Mouse (Mus musculus) cerebellum, adult 2 months (tissue): ENCODE results near the gene Tjp1. TPM values are rescaled to one million over a fixed set of nuclear protein-coding genes. Genes with fewer than 3 reads are reported as not detected.
A peak's percentile ranks its signal among the peaks of the same experiment; 100 is the strongest.

Experiments
- DNase-seq, 2 experiments: peaks; one replicate each; pipeline ENCODE4 v3.0.0; 2021
- H3K27ac ChIP-seq: fragments of 200-500 bp; 2 replicates; pipeline ENCODE4 v1.5.1; 2012; ENCODE audit warnings: low read length, control low read depth, inconsistent platforms; ENCODE audit not compliant: insufficient read depth
- H3K27me3 ChIP-seq: fragments of 200-500 bp; 2 replicates; pipeline ENCODE4 v1.6.1; 2012; ENCODE audit warnings: inconsistent platforms, mild to moderate bottlenecking, low read length, moderate library complexity; ENCODE audit not compliant: control insufficient read depth, insufficient read depth
- H3K4me1 ChIP-seq: fragments of 200-500 bp; 2 replicates; pipeline ENCODE4 v1.6.1; 2011; ENCODE audit warnings: low read length; ENCODE audit not compliant: control insufficient read depth, insufficient read depth
- H3K4me3 ChIP-seq: fragments of 200-500 bp; replicated peaks from 2 replicates; pipeline ENCODE3; 2011; ENCODE audit warnings: mild to moderate bottlenecking, low read depth, low read length, control low read depth; ENCODE audit not compliant: insufficient read depth
- CTCF ChIP-seq: fragments of 200-500 bp; IDR thresholded peaks from 2 replicates; pipeline ENCODE4 v1.5.1; 2011; ENCODE audit warnings: low read depth, mild to moderate bottlenecking, control low read depth, low read length, moderate library complexity, borderline replicate concordance; ENCODE audit not compliant: insufficient read depth
- POLR2A ChIP-seq: fragments of 200-500 bp; IDR thresholded peaks from 2 replicates; pipeline ENCODE4 v1.6.1; 2011; ENCODE audit warnings: low read length, control low read depth, borderline replicate concordance; ENCODE audit not compliant: insufficient read depth
- WGBS: fragments of 180-500 bp; shearing (Covaris S2); methylation state at CpG from one replicate; pipeline ENCODE4 v1.1.7; 2018; 5-methylcytosine and 5-hydroxymethylcytosine counted together
- polyA plus RNA-seq: library from polyadenylated mRNA; depleted of rRNA; stranded (reverse); fragments of >200 nt; gene quantifications from 2 replicates; pipeline ENCODE4 v1.2.3, GENCODE M21; 2012

Tjp1 gene
- polyA plus RNA-seq, 1 experiment, result 44.3 TPM

DNA sequence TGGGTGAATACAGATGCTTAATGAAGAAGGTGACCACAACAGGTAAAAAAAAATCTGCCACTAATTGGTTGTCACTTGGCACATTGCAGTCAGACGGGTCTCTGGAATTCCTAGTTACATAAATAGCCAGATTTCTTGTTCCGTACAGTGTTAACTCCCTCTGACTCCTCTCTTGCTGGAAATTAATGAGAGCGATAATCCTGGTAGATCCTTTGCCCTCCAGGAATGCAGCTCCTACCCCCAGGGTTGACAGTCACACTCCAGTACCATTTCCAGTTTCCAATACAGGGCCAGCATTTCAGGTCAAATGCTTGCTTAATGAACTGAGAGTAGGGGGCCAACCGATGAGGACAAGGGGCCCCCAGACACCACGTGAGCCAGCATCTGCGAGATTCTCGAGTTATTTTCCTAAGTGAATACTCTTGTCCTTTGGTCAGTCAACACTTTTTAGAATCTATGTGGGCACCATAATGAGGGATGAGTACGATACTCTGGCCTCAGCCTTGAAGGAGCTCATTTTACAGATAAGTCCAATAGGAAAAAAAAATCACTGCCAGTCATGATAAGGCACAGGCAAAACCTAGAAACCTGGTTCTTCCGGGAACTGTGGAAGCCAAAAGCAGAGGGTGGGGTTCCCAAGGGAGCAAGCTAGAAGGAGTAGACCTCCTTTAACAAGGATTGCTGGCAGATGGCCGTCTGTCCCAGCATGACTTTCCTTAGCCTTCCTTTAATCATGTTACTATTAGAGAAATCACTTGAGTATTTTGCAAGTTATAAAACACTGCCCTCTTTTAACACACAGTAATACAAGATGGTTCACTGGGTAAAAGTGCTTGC lies 24.9 kb downstream of the Tjp1 start:
- WGBS, result 77% methylated on average over 10 of the region's 10 CpGs

GRCm38 (mm10) chr7:65500746-65501145 lies 26.8 kb downstream of the Tjp1 start:
- no peaks in the 10 kb centered on the region; the same call in 1 of the 2 replicates for H3K27me3 ChIP-seq
- DNase-seq, result no peak
- H3K27ac ChIP-seq, result no peak overlapping the region
- WGBS, result 71% methylated on average over 7 of the region's 7 CpGs
- no peak overlapping the region for H3K4me3 ChIP-seq
- no peaks in the 10 kb centered on the region for H3K4me1 ChIP-seq
- TF ChIP-seq POLR2A (no peak), CTCF (no peak)

More for the DNA sequence above, 24.9 kb downstream of the Tjp1 start:
- no peak for TF ChIP-seq CTCF
- TF ChIP-seq POLR2A, result no peak
- DNase-seq, result no peak
- Histone ChIP-seq H3K27me3 (no peaks in the 10 kb centered on the region; the same call in 1 of the 2 replicates), H3K4me3 (no peak overlapping the region), H3K4me1 (no peaks in the 10 kb centered on the region), H3K27ac (no peak overlapping the region)

GRCm38 (mm10) chr7:65497733-65498583 lies 29.6 kb downstream of the Tjp1 start:
- Histone ChIP-seq H3K27ac (no peak overlapping the region), H3K27me3 (no peaks in the 10 kb centered on the region; the same call in 1 of the 2 replicates), H3K4me1 (no peaks in the 10 kb centered on the region), H3K4me3 (no peak overlapping the region)
- TF ChIP-seq POLR2A, result no peak
- TF ChIP-seq CTCF, result peak; percentile 48
- 75% methylated on average over 12 of the region's 12 CpGs for WGBS
- DNase-seq, result peak; percentile 49

DNA sequence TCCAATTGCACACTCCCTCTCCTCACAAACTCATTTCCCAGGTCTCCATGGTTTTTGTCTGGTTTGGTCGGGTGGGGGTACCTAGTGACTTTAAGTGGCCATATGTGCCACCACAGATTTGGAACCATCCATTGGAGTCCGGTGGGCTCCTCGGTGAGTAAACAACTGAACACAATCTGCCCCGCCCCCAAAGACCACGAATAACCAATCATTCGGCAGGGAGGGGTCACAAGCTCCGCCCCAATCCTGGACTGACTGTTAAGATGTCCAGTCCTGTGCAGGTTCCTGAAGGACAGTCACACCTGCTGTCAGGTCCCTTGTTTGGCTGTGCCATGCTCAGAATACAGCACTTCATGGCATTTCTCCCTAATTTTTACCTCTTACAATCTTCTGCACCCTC lies 37.1 kb downstream of the Tjp1 start:
- H3K4me1 ChIP-seq, result peaks cover 9% of the 10 kb centered on the region; the same call in 1 of the 2 replicates
- H3K4me3 ChIP-seq, result no peak overlapping the region
- H3K27me3 ChIP-seq, result no peaks in the 10 kb centered on the region
- no peak overlapping the region for H3K27ac ChIP-seq
- DNase-seq, result no peak
- TF ChIP-seq CTCF (no peak), POLR2A (no peak)
- 79% methylated on average over 7 of the region's 7 CpGs for WGBS

GRCm38 (mm10) chr7:65489742-65490141 lies 37.8 kb downstream of the Tjp1 start:
- WGBS, result 11% methylated on average over 9 of the region's 9 CpGs
- Histone ChIP-seq H3K4me1 (peaks cover 9% of the 10 kb centered on the region; the same call in 1 of the 2 replicates), H3K4me3 (no peak overlapping the region), H3K27ac (no peak overlapping the region), H3K27me3 (no peaks in the 10 kb centered on the region)
- DNase-seq, result peak in 1 of 2 experiments; percentile 18
- TF ChIP-seq CTCF (no peak), POLR2A (no peak)

DNA sequence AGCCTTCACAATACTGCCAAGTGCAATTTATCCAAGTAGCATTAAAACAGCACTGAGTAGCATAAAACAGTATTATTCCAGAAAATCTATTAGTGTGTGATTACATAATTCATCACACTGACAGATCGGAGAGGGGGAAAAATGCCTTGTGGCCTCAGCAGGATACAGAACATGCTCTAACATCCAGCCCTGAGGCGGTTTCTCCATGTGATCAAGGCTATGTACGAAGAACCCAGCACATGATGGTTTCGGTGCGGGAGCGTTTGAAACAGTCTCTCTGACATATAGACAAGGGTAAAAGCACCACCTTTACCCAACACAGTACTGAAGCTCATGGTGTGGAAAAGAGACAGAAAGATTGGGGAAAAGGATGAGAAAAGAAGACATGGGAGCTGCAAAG lies 38.4 kb downstream of the Tjp1 start:
- H3K27me3 ChIP-seq, result no peaks in the 10 kb centered on the region

DNA sequence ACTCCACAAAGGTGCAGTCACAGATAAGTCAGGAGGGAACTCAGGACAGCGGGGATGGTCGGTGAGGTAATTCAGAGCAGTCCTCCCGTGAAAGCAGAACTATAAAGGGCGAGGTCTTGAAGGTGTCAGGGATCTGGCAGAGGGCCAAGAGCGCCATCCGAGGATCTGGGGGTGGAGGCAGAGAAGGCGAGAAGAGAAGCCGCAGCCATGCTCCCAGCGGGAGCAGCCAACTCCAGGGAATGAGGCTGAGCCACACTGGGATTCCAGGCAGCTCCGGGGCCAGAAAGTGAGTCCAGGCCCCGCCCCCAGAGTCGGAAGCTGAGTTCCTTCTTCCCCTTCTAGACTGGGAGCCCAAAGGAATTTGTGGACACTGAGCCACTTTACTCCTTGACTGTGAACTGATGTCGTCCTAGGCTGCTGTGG lies 41.3 kb downstream of the Tjp1 start:
- Histone ChIP-seq H3K4me3 (no peak overlapping the region), H3K27ac (no peak overlapping the region), H3K4me1 (peaks cover 9% of the 10 kb centered on the region; the same call in 1 of the 2 replicates), H3K27me3 (no peaks in the 10 kb centered on the region)
- WGBS, result 21% methylated on average over 13 of the region's 13 CpGs
- TF ChIP-seq POLR2A, result no peak
- TF ChIP-seq CTCF, result no peak
- peak in 1 of 2 experiments; percentile 22 for DNase-seq

More for the DNA sequence above, 38.4 kb downstream of the Tjp1 start:
- H3K4me3 ChIP-seq, result no peak overlapping the region
- no peak for TF ChIP-seq POLR2A
- no peak for TF ChIP-seq CTCF
- DNase-seq, result no peak
- H3K27ac ChIP-seq, result no peak overlapping the region
- 89% methylated on average over 6 of the region's 6 CpGs for WGBS
- H3K4me1 ChIP-seq, result peaks cover 9% of the 10 kb centered on the region; the same call in 1 of the 2 replicates
